17 mouse cellular contexts compared by ENCODE assay signal in genomic region chr11:113142816-113143215, GRCm38 (mm10).
DNase-seq lines count a peak whose midpoint lies in the region; ATAC-seq and TF ChIP-seq lines count a peak whose summit lies in the region.
"Had no signal": no experiment of that assay in that cellular context is flagged by ENCODE, and none has a peak within 500 bp of the region (broad histone marks: within the 10 kb centered on the region; RNA-seq: fewer than 3 reads in every experiment).

No protein-coding gene starts in this region.

- TF ChIP-seq CTCF in layer of hippocampus, adult 2 months (conservative IDR thresholded peaks at IDR 0.05) = no peak
- no peak for TF ChIP-seq CTCF in MEL (IDR thresholded peaks at IDR 0.05 in 2 of 3, conservative IDR thresholded peaks at IDR 0.05 in 1 of 3; ENCODE audit: control insufficient read depth in 1 of 3, insufficient read depth in 1 of 3, low read depth in 2 of 3, low read length in 3 of 3, poor library complexity in 1 of 3, severe bottlenecking in 1 of 3)

- H3K27ac ChIP-seq in hindbrain, embryonic 10.5 days = peak overlapping the region; percentile 56
- H3K27ac ChIP-seq in hindbrain, embryonic 11.5 days (ENCODE audit: low read depth, low read length) = no peak overlapping the region
- peak overlapping the region; percentile 67 for H3K27ac ChIP-seq in layer of hippocampus, adult 2 months
- no peak overlapping the region for H3K27ac ChIP-seq in MEL (ENCODE audit: control insufficient read depth, low read depth, low read length)
- peak overlapping the region; percentile 82; the same call in 1 of the 2 replicates for H3K27ac ChIP-seq in forebrain, embryonic 15.5 days (replicated peaks)
- H3K27ac ChIP-seq: heart, adult 2 months; limb, embryonic 13.5 days; liver, embryonic 14.5 days had no signal

- peaks cover 62% of the 10 kb centered on the region for H3K4me1 ChIP-seq in hindbrain, embryonic 10.5 days (replicated peaks)
- H3K4me1 ChIP-seq in hindbrain, embryonic 11.5 days (replicated peaks; ENCODE audit: control insufficient read depth, insufficient read depth, low read length) = peaks cover 12% of the 10 kb centered on the region
- peaks cover 4% of the 10 kb centered on the region in 2 experiments; a peak in 3 of 4 replicates for H3K4me1 ChIP-seq in MEL (ENCODE audit: control insufficient read depth in 1 of 2, insufficient read depth in 2 of 2, low read length in 2 of 2)
- peaks cover 56% of the 10 kb centered on the region for H3K4me1 ChIP-seq in forebrain, embryonic 15.5 days

- TF ChIP-seq POLR2A in MEL (IDR thresholded peaks at IDR 0.05; ENCODE audit: control insufficient read depth in 1 of 2, insufficient read depth in 1 of 2, low read depth in 1 of 2, low read length in 2 of 2, poor library complexity in 1 of 2) = no peak

- no peaks in the 10 kb centered on the region for H3K9me3 ChIP-seq in hindbrain, embryonic 10.5 days
- no peaks in the 10 kb centered on the region for H3K9me3 ChIP-seq in hindbrain, embryonic 11.5 days (ENCODE audit: control insufficient read depth, low read length)
- no peaks in the 10 kb centered on the region for H3K9me3 ChIP-seq in MEL (replicated peaks; ENCODE audit: insufficient read depth, low read length)
- no peaks in the 10 kb centered on the region for H3K9me3 ChIP-seq in forebrain, embryonic 15.5 days
- H3K9me3 ChIP-seq: limb, embryonic 13.5 days had no signal

- WGBS in hindbrain, embryonic 10.5 days = 42% methylated on average over 1 of the region's 1 CpGs
- 47% methylated on average over 1 of the region's 1 CpGs for whole genome bisulfite sequencing in hindbrain, embryonic 11.5 days
- WGBS in forebrain, embryonic 15.5 days = 31% methylated on average over 1 of the region's 1 CpGs

- no peak for TF ChIP-seq RAD21 in MEL (IDR thresholded peaks at IDR 0.05; ENCODE audit: low read depth, low read length)

- no peak for ATAC-seq in hindbrain, embryonic 11.5 days (ENCODE audit: low FRiP score)
- no peak for ATAC-seq in forebrain, embryonic 15.5 days (replicated peaks)
- ATAC-seq in activated CD4-positive, CD25-positive, alpha-beta regulatory T cell, adult 4 months = no peak

- H3K4me3 ChIP-seq in hindbrain, embryonic 10.5 days = no peak overlapping the region
- no peak overlapping the region for H3K4me3 ChIP-seq in hindbrain, embryonic 11.5 days (ENCODE audit: low read depth, low read length)
- H3K4me3 ChIP-seq in layer of hippocampus, adult 2 months = no peak overlapping the region
- H3K4me3 ChIP-seq in MEL (ENCODE audit: control insufficient read depth in 1 of 2, insufficient read depth in 1 of 2, low read depth in 2 of 2, low read length in 2 of 2) = no peak overlapping the region
- no peak overlapping the region for H3K4me3 ChIP-seq in forebrain, embryonic 15.5 days
- H3K4me3 ChIP-seq: heart, adult 2 months; limb, embryonic 13.5 days had no signal

- H3K4me2 ChIP-seq in hindbrain, embryonic 11.5 days (replicated peaks; ENCODE audit: low read depth, low read length) = no peak overlapping the region
- H3K4me2 ChIP-seq in forebrain, embryonic 15.5 days (replicated peaks) = no peak overlapping the region
- H3K4me2 ChIP-seq: limb, embryonic 13.5 days had no signal

- H3K79me2 ChIP-seq in MEL (ENCODE audit: control insufficient read depth, insufficient read depth, low read length, poor library complexity) = no peaks in the 10 kb centered on the region

- H3K27me3 ChIP-seq in hindbrain, embryonic 10.5 days (ENCODE audit: insufficient read depth, poor library complexity, severe bottlenecking) = no peaks in the 10 kb centered on the region
- H3K27me3 ChIP-seq in hindbrain, embryonic 11.5 days (ENCODE audit: control insufficient read depth, insufficient read depth, low read length) = no peaks in the 10 kb centered on the region
- H3K27me3 ChIP-seq in MEL (ENCODE audit: control insufficient read depth in 1 of 2, insufficient read depth in 2 of 2, low read length in 2 of 2) = no peaks in the 10 kb centered on the region
- H3K27me3 ChIP-seq in forebrain, embryonic 15.5 days = no peaks in the 10 kb centered on the region
- H3K27me3 ChIP-seq: limb, embryonic 13.5 days had no signal

- DNase-seq in hindbrain, embryonic 10.5 days (ENCODE audit: low spot score) = no peak
- no peak for DNase-seq in hindbrain, embryonic 11.5 days (ENCODE audit: low spot score)
- no peak for DNase-seq in layer of hippocampus, adult 2 months (ENCODE audit: low spot score in 2 of 2)
- DNase-seq in layer of hippocampus, adult 9-11 months = no peak
- DNase-seq in MEL (ENCODE audit: low read depth, low spot score) = peak; percentile 25
- DNase-seq: adrenal gland, adult 8-10 months; cerebellum, adult 8-10 months; gastrocnemius, postnatal 10 days; heart, adult 2 months; kidney, adult 8-10 months; layer of hippocampus, postnatal 36 days; lung, postnatal 36 days; right cerebral cortex, postnatal 25 days had no signal

- no peaks in the 10 kb centered on the region for H3K36me3 ChIP-seq in hindbrain, embryonic 10.5 days
- H3K36me3 ChIP-seq in hindbrain, embryonic 11.5 days (ENCODE audit: control insufficient read depth, insufficient read depth, low read length) = no peaks in the 10 kb centered on the region
- H3K36me3 ChIP-seq in MEL (ENCODE audit: control insufficient read depth in 1 of 2, insufficient read depth in 2 of 2, low read length in 2 of 2) = no peaks in the 10 kb centered on the region
- H3K36me3 ChIP-seq in forebrain, embryonic 15.5 days = no peaks in the 10 kb centered on the region
- H3K36me3 ChIP-seq: limb, embryonic 13.5 days had no signal

- H3K9ac ChIP-seq in hindbrain, embryonic 11.5 days (ENCODE audit: low read depth, low read length) = no peak overlapping the region
- H3K9ac ChIP-seq in MEL (ENCODE audit: control insufficient read depth, low read depth, low read length, poor library complexity, severe bottlenecking) = no peak overlapping the region
- H3K9ac ChIP-seq in forebrain, embryonic 15.5 days (replicated peaks) = no peak overlapping the region
- H3K9ac ChIP-seq: limb, embryonic 13.5 days; liver, embryonic 14.5 days had no signal

- no peak for TF ChIP-seq EP300 in MEL (IDR thresholded peaks at IDR 0.05; ENCODE audit: low read depth in 1 of 2, low read length in 2 of 2)

TF ChIP-seq in MEL, 35 proteins besides CTCF, POLR2A, EP300 and RAD21:
- TF ChIP-seq ZC3H11A (IDR thresholded peaks at IDR 0.05; ENCODE audit: low read depth, low read length) = no peak
- no peak for TF ChIP-seq SMC3 (IDR thresholded peaks at IDR 0.05; ENCODE audit: low read depth, low read length)
- no peak for TF ChIP-seq POLR2AphosphoS2 (IDR thresholded peaks at IDR 0.05; ENCODE audit: low read length)
- TF ChIP-seq USF1 (IDR thresholded peaks at IDR 0.05; ENCODE audit: low read depth, low read length) = no peak
- no peak for TF ChIP-seq GATA1 (IDR thresholded peaks at IDR 0.05; ENCODE audit: low read depth, low read length)
- no peak for TF ChIP-seq ETS1 (IDR thresholded peaks at IDR 0.05; ENCODE audit: low read depth, low read length)
- no peak for TF ChIP-seq MAFK (IDR thresholded peaks at IDR 0.05; ENCODE audit: borderline replicate concordance, low read depth, low read length)
- no peak for TF ChIP-seq ZNF384 (IDR thresholded peaks at IDR 0.05; ENCODE audit: low read depth, low read length)
- TF ChIP-seq ZMIZ1 (IDR thresholded peaks at IDR 0.05; ENCODE audit: low read depth, low read length) = no peak
- TF ChIP-seq JUND (IDR thresholded peaks at IDR 0.05; ENCODE audit: low read depth, low read length) = no peak
- TF ChIP-seq POLR2AphosphoS5 (IDR thresholded peaks at IDR 0.05; ENCODE audit: borderline replicate concordance, low read depth, low read length) = no peak
- TF ChIP-seq ZKSCAN1 (IDR thresholded peaks at IDR 0.05; ENCODE audit: low read depth, low read length) = no peak
- no peak for TF ChIP-seq MYB (IDR thresholded peaks at IDR 0.05; ENCODE audit: low read depth, low read length)
- no peak for TF ChIP-seq HCFC1 (IDR thresholded peaks at IDR 0.05; ENCODE audit: low read depth, low read length)
- TF ChIP-seq GABPA (IDR thresholded peaks at IDR 0.05; ENCODE audit: low read depth, low read length) = no peak

Comparison
In these comparisons a context has a peak if more than half of its experiments do, and no peak if none do; other contexts are left out.
1. H3K27ac ChIP-seq: peak in hindbrain, embryonic 10.5 days (single experiment), layer of hippocampus, adult 2 months (single experiment) and forebrain, embryonic 15.5 days (single experiment); none in hindbrain, embryonic 11.5 days (single experiment) and MEL (single experiment).